Mouse (Mus musculus): Measurements from ENCODE around the gene Ubxn2a. TPM values are rescaled to one million over a fixed set of nuclear protein-coding genes. Genes with fewer than 3 reads are reported as not detected.

Gene Ubxn2a
- 45.0 and 49.3 TPM in 2 replicates for polyA plus RNA-seq (2015; fragmentation: Nextera tagmentation; extraction: Ambion mirVana)

GRCm38 (mm10) chr12:4906951-4907906 lies at the start of gene Ubxn2a:
TSS of gene Ubxn2a (minus strand) at chr12:4907705.
- Histone ChIP-seq H3K36me3 (ENCODE audit: control insufficient read depth, insufficient read depth) (no peaks in the 10 kb centered on the region), H3K9me3 (ENCODE audit: control insufficient read depth) (no peaks in the 10 kb centered on the region), H3K27me3 (replicated peaks; ENCODE audit: control insufficient read depth, insufficient read depth, low read length) (no peaks in the 10 kb centered on the region), H3K27ac (ENCODE audit: low read depth, low read length) (peak within 1 kb of the TSS; percentile 98), H3K4me2 (replicated peaks; ENCODE audit: low read depth) (peak within 1 kb of the TSS; percentile 89), H3K9ac (ENCODE audit: low read depth, low read length) (peak within 1 kb of the TSS; percentile 91), H3K4me1 (replicated peaks; ENCODE audit: control insufficient read depth, insufficient read depth, low read length) (no peaks in the 10 kb centered on the region), H3K4me3 (ENCODE audit: low read depth, low read length) (peak within 1 kb of the TSS; percentile 73)
- TF ChIP-seq CTCF (IDR thresholded peaks at IDR 0.05; ENCODE audit: low read depth): peak; percentile 48
- under 1% methylated on average over 124 of the region's 125 CpGs for WGBS
- peak; percentile 97 for ATAC-seq

GRCm38 (mm10) chr12:4953156-4953555 lies 45.7 kb upstream of the Ubxn2a start:
- Histone ChIP-seq H3K4me3 (ENCODE audit: low read depth, low read length) (no peak overlapping the region), H3K27ac (ENCODE audit: low read depth, low read length) (no peak overlapping the region), H3K4me1 (replicated peaks; ENCODE audit: control insufficient read depth, insufficient read depth, low read length) (no peaks in the 10 kb centered on the region), H3K4me2 (replicated peaks; ENCODE audit: low read depth) (no peak overlapping the region), H3K9me3 (ENCODE audit: control insufficient read depth) (no peaks in the 10 kb centered on the region), H3K9ac (ENCODE audit: low read depth, low read length) (no peak overlapping the region), H3K27me3 (replicated peaks; ENCODE audit: control insufficient read depth, insufficient read depth, low read length) (no peaks in the 10 kb centered on the region), H3K36me3 (ENCODE audit: control insufficient read depth, insufficient read depth) (peaks cover 37% of the 10 kb centered on the region)
- no peak for TF ChIP-seq CTCF (IDR thresholded peaks at IDR 0.05; ENCODE audit: low read depth)
- no peak for ATAC-seq
- 86% methylated on average over 4 of the region's 4 CpGs for WGBS

- WGBS: 98% methylated on average over 1 of the region's 1 CpGs
- Histone ChIP-seq H3K27me3 (replicated peaks; ENCODE audit: control insufficient read depth, insufficient read depth, low read length) (no peaks in the 10 kb centered on the region), H3K36me3 (ENCODE audit: control insufficient read depth, insufficient read depth) (peaks cover 41% of the 10 kb centered on the region), H3K4me3 (ENCODE audit: low read depth, low read length) (no peak overlapping the region), H3K27ac (ENCODE audit: low read depth, low read length) (no peak overlapping the region), H3K4me2 (replicated peaks; ENCODE audit: low read depth) (no peak overlapping the region), H3K9me3 (ENCODE audit: control insufficient read depth) (no peaks in the 10 kb centered on the region), H3K9ac (ENCODE audit: low read depth, low read length) (no peak overlapping the region), H3K4me1 (replicated peaks; ENCODE audit: control insufficient read depth, insufficient read depth, low read length) (no peaks in the 10 kb centered on the region)
- TF ChIP-seq CTCF (IDR thresholded peaks at IDR 0.05; ENCODE audit: low read depth): no peak
- ATAC-seq: no peak
These were observed 44.8 kb upstream of the Ubxn2a start for GRCm38 (mm10) chr12:4952272-4952671.

- H3K4me1 ChIP-seq (replicated peaks; ENCODE audit: control insufficient read depth, insufficient read depth, low read length): no peaks in the 10 kb centered on the region
- no peaks in the 10 kb centered on the region for H3K36me3 ChIP-seq (ENCODE audit: control insufficient read depth, insufficient read depth)
- no peaks in the 10 kb centered on the region for H3K27me3 ChIP-seq (replicated peaks; ENCODE audit: control insufficient read depth, insufficient read depth, low read length)
- TF ChIP-seq CTCF (IDR thresholded peaks at IDR 0.05; ENCODE audit: low read depth): no peak
- H3K9ac ChIP-seq (ENCODE audit: low read depth, low read length): no peak overlapping the region
- H3K4me2 ChIP-seq (replicated peaks; ENCODE audit: low read depth): no peak overlapping the region
- no peak for ATAC-seq
- no peaks in the 10 kb centered on the region for H3K9me3 ChIP-seq (ENCODE audit: control insufficient read depth)
- no peak overlapping the region for H3K27ac ChIP-seq (ENCODE audit: low read depth, low read length)
- H3K4me3 ChIP-seq (ENCODE audit: low read depth, low read length): no peak overlapping the region
- WGBS: 89% methylated on average over 3 of the region's 3 CpGs
These were observed 23.5 kb upstream of the Ubxn2a start for GRCm38 (mm10) chr12:4930820-4931548.

GRCm38 (mm10) chr12:4928197-4928596 lies 20.7 kb upstream of the Ubxn2a start:
- WGBS: 72% methylated on average over 2 of the region's 2 CpGs
- Histone ChIP-seq H3K4me1 (replicated peaks; ENCODE audit: control insufficient read depth, insufficient read depth, low read length) (no peaks in the 10 kb centered on the region), H3K9ac (ENCODE audit: low read depth, low read length) (no peak overlapping the region), H3K36me3 (ENCODE audit: control insufficient read depth, insufficient read depth) (no peaks in the 10 kb centered on the region), H3K27me3 (replicated peaks; ENCODE audit: control insufficient read depth, insufficient read depth, low read length) (no peaks in the 10 kb centered on the region), H3K9me3 (ENCODE audit: control insufficient read depth) (no peaks in the 10 kb centered on the region), H3K4me3 (ENCODE audit: low read depth, low read length) (no peak overlapping the region), H3K27ac (ENCODE audit: low read depth, low read length) (no peak overlapping the region), H3K4me2 (replicated peaks; ENCODE audit: low read depth) (no peak overlapping the region)
- ATAC-seq: no peak
- no peak for TF ChIP-seq CTCF (IDR thresholded peaks at IDR 0.05; ENCODE audit: low read depth)
